ENCODE assay signal across 13 mouse cellular contexts in genomic region chr4:137887337-137887992, GRCm38 (mm10).
"Had no signal": no experiment of that assay in that cellular context is flagged by ENCODE, and none has a peak within 500 bp of the region (broad histone marks: within the 10 kb centered on the region; RNA-seq: fewer than 3 reads in every experiment).

No protein-coding gene starts in this region.

- H3K4me2 ChIP-seq: limb, embryonic 15.5 days; lung, embryonic 14.5 days; midbrain, embryonic 12.5 days had no signal

- H3K36me3 ChIP-seq: limb, embryonic 15.5 days; midbrain, embryonic 12.5 days had no signal

- H3K4me3 ChIP-seq: limb, embryonic 15.5 days; megakaryocyte, embryonic 14.5 days; midbrain, embryonic 12.5 days had no signal

- H3K9me3 ChIP-seq: limb, embryonic 15.5 days; midbrain, embryonic 12.5 days had no signal

- H3K9ac ChIP-seq: limb, embryonic 15.5 days; lung, embryonic 14.5 days; midbrain, embryonic 12.5 days had no signal

- H3K27ac ChIP-seq: kidney, postnatal 0 days; limb, embryonic 15.5 days; macrophage; midbrain, embryonic 12.5 days had no signal

- DNase-seq: kidney, adult 11 months; kidney, adult 9 months; kidney, postnatal 36 days; layer of hippocampus, adult 9-11 months; layer of hippocampus, postnatal 36 days; right cerebral cortex, postnatal 14 days; thymus, postnatal 36 days had no signal

- H3K27me3 ChIP-seq: limb, embryonic 15.5 days had no signal
